Mouse (Mus musculus): ENCODE measurements at regions not wholly inside any gene's neighbourhood (a gene's known extent, or its start where the extent isn't known, plus 50 kb on each side); places are given as distances from the start of the nearest gene placed in this dataset.

DNA sequence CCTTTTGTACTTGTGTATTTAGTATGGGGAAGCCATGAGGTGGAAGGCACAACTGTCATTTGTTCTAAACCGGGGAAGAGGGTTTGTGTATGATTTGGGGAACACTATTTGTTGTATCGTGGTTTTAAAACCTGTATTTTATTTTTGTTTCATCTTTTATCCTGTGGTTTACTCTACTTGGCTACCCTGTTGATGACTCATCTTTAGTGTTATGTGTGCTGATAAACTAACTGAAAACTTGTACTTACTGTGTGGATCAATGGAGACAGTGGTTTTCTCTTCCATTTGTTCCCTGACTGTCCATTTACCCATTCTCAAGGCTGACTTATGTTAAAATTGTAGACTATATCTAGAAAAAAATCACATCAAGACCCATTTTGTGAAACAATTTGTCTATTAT, 512.8 kb downstream of the Serpinb8 start:
- TF ChIP-seq CTCF (IDR thresholded peaks at IDR 0.05; ENCODE audit: low read depth) (no peak), EP300 (IDR thresholded peaks at IDR 0.05; ENCODE audit: low read depth) (no peak)
